8 mouse cellular contexts compared by ENCODE assay signal in genomic region chr4:21879565-21880220, GRCm38 (mm10). TPM values are rescaled to one million over a fixed set of nuclear protein-coding genes. Genes with fewer than 3 reads are reported as not detected.
A peak's percentile ranks its signal among the peaks of the same experiment; 100 is the strongest.
DNase-seq lines count a peak whose midpoint lies in the region; ATAC-seq lines count a peak whose summit lies in the region.

TSS of gene Coq3 (plus strand) at chr4:21879673.

- no peaks in the 10 kb centered on the region for H3K4me1 ChIP-seq in hindbrain, embryonic 11.5 days (replicated peaks; ENCODE audit: control insufficient read depth, insufficient read depth, low read length)

- peak within 1 kb of the TSS; percentile 64 for H3K4me3 ChIP-seq in hindbrain, embryonic 11.5 days (ENCODE audit: low read depth, low read length)

- no peaks in the 10 kb centered on the region for H3K27me3 ChIP-seq in hindbrain, embryonic 11.5 days (ENCODE audit: control insufficient read depth, insufficient read depth, low read length)

- under 1% methylated on average over 51 of the region's 51 CpGs for WGBS in hindbrain, embryonic 11.5 days

- H3K27ac ChIP-seq in hindbrain, embryonic 11.5 days (ENCODE audit: low read depth, low read length) = peak within 1 kb of the TSS; percentile 87

- ATAC-seq in hindbrain, embryonic 11.5 days (ENCODE audit: low FRiP score) = peak; percentile 94

- H3K4me2 ChIP-seq in hindbrain, embryonic 11.5 days (replicated peaks; ENCODE audit: low read depth, low read length) = peak within 1 kb of the TSS; percentile 46

- H3K9me3 ChIP-seq in hindbrain, embryonic 11.5 days (ENCODE audit: control insufficient read depth, low read length) = no peaks in the 10 kb centered on the region

- DNase-seq in MN1 (ENCODE audit: low spot score) = peak; percentile 85
- DNase-seq in cerebellum, adult 9-10 months = peak; percentile 80
- peak; percentile 69 to 88 for DNase-seq in frontal cortex, adult 2 months (ENCODE audit: extremely low spot score in 1 of 2, low spot score in 1 of 2)
- DNase-seq in hindbrain, embryonic 11.5 days (ENCODE audit: low spot score) = peak; percentile 85
- peak; percentile 84 to 88 for DNase-seq in layer of hippocampus, postnatal 10 days (ENCODE audit: low spot score in 2 of 2)
- DNase-seq in lung, postnatal 10 days = peak; percentile 84
- DNase-seq in ovary, postnatal 36 days (ENCODE audit: low spot score) = peak; percentile 87
- DNase-seq in thymus, postnatal 25 days = peak; percentile 84

- H3K9ac ChIP-seq in hindbrain, embryonic 11.5 days (ENCODE audit: low read depth, low read length) = peak within 1 kb of the TSS; percentile 75

- H3K36me3 ChIP-seq in hindbrain, embryonic 11.5 days (ENCODE audit: control insufficient read depth, insufficient read depth, low read length) = no peaks in the 10 kb centered on the region

RNA-seq across cellular contexts. Expression of gene Coq3, which starts in this region (rescaled TPM):
- 11.0 and 11.7 TPM in 2 replicates for polyA plus RNA-seq in frontal cortex, adult 2 months (2012; rRNA removed)
- polyA plus RNA-seq in hindbrain, embryonic 11.5 days (2014; fragmentation: Nextera tagmentation; extraction: Ambion mirVana) = 11.7 and 12.5 TPM in 2 replicates
- 10 to 100 TPM; 13.6 to 13.8 TPM for total RNA-seq in layer of hippocampus, postnatal 10 days (2021)

Comparison
In these comparisons a context has a peak if more than half of its experiments do, and no peak if none do; other contexts are left out.
1. Peak in every context shown above with its lines: DNase-seq, ATAC-seq, H3K4me3 ChIP-seq and H3K27ac ChIP-seq.